Mouse (Mus musculus) heart, postnatal 0 days (tissue): ENCODE measurements around the gene Cnnm2. TPM values are rescaled to one million over a fixed set of nuclear protein-coding genes. Genes with fewer than 3 reads are reported as not detected.

ENCODE experiments used
- ATAC-seq: fragments of 200-750 bp; cut with Nextera tagmentation; 2 replicates; pipeline ENCODE4 v1.8.0; 2017; ENCODE audit warnings: low read depth, moderate number of reproducible peaks, moderate library complexity; ENCODE audit not compliant: insufficient read depth
- DNase-seq: peaks from one replicate; pipeline ENCODE4 v3.0.0-alpha.2; 2016; ENCODE audit warnings: low spot score
- H3K27ac ChIP-seq: fragments of 300-500 bp; sonication (generic); 2 replicates; pipeline ENCODE4 v1.5.1; 2014; ENCODE audit warnings: low read depth, mild to moderate bottlenecking
- H3K27me3 ChIP-seq: fragments of 300-500 bp; sonication (generic); 2 replicates; pipeline ENCODE4 v1.6.1; 2014; ENCODE audit warnings: low read length, mixed read lengths; ENCODE audit not compliant: control insufficient read depth, insufficient read depth
- H3K36me3 ChIP-seq: fragments of 300-500 bp; sonication (generic); replicated peaks from 2 replicates; pipeline ENCODE4 v1.6.1; 2014; ENCODE audit warnings: low read length, mixed read lengths; ENCODE audit not compliant: control insufficient read depth, insufficient read depth
- H3K4me1 ChIP-seq: fragments of 300-500 bp; sonication (generic); 2 replicates; pipeline ENCODE4 v1.6.1; 2014; ENCODE audit warnings: antibody characterized with exemption; ENCODE audit not compliant: control insufficient read depth, insufficient read depth
- H3K4me2 ChIP-seq: fragments of 300-500 bp; sonication (generic); 2 replicates; pipeline ENCODE4 v1.6.1; 2014; ENCODE audit warnings: low read depth, mild to moderate bottlenecking, low read length, moderate library complexity
- H3K4me3 ChIP-seq: fragments of 300-500 bp; sonication (generic); 2 replicates; pipeline ENCODE4 v1.5.1; 2014; ENCODE audit warnings: low read depth, low read length
- H3K9ac ChIP-seq: fragments of 300-500 bp; sonication (generic); replicated peaks from 2 replicates; pipeline ENCODE4 v1.6.1; 2014; ENCODE audit warnings: low read depth, low read length, mixed read lengths
- H3K9me3 ChIP-seq: fragments of 300-500 bp; sonication (generic); replicated peaks from 2 replicates; pipeline ENCODE4 v1.6.1; 2016; ENCODE audit warnings: low read length; ENCODE audit not compliant: control insufficient read depth
- CTCF ChIP-seq: IDR thresholded peaks from 2 replicates; pipeline ENCODE4 v1.5.1; 2016; ENCODE audit warnings: antibody characterized with exemption, control low read depth, low read depth
- EP300 ChIP-seq: IDR thresholded peaks from 2 replicates; pipeline ENCODE4 v1.6.1; 2016; ENCODE audit warnings: antibody characterized with exemption, low read depth
- WGBS: fragments of 180-500 bp; shearing (Covaris S2); extraction: QIAGEN DNeasy Blood & Tissue Kit; methylation state at CpG from one replicate; pipeline ENCODE4 v1.1.7; 2014; 5-methylcytosine and 5-hydroxymethylcytosine counted together
- polyA plus RNA-seq: library from polyadenylated mRNA; unstranded; fragments of >200 nt; fragmentation: Nextera tagmentation; extraction: Ambion mirVana; gene quantifications from 2 replicates; pipeline ENCODE4 v1.2.1, GENCODE M21; 2015
- total RNA-seq: library from RNA; depleted of rRNA; stranded (reverse); fragments of >200 nt; gene quantifications from 2 replicates; pipeline ENCODE4 v1.2.3, GENCODE M21; 2014; ENCODE audit warnings: low replicate concordance

Cnnm2 gene
- total and polyA plus RNA-seq, 2 experiments from 2014 or later: 1.8 to 15.0 TPM

- Histone ChIP-seq H3K4me2 (peak overlapping the region; percentile 81), H3K4me3 (peak overlapping the region; percentile 96), H3K4me1 (peaks cover 19% of the 10 kb centered on the region), H3K27me3 (peaks cover 8% of the 10 kb centered on the region), H3K36me3 (no peaks in the 10 kb centered on the region), H3K9ac (0 out of 2 replicates have a peak overlapping the region, but pooled peaks have one; percentile 18), H3K9me3 (no peaks in the 10 kb centered on the region), H3K27ac (peak overlapping the region; percentile 73)
- DNase-seq (peak; percentile 81), ATAC-seq (peak; percentile 73)
- TF ChIP-seq EP300 (no peak), CTCF (peak; percentile 95)
- 19% methylated on average over 29 of the region's 29 CpGs for WGBS
Measured at GRCm38 (mm10) chr19:46760375-46761160, 828 bp upstream of the Cnnm2 start.

GRCm38 (mm10) chr19:46761971-46762290 lies 535 bp downstream of the Cnnm2 start:
- H3K27ac ChIP-seq: peak overlapping the region; percentile 71

GRCm38 (mm10) chr19:46762291-46762991 lies 1.0 kb downstream of the Cnnm2 start:
- Histone ChIP-seq H3K4me1 (peaks cover 19% of the 10 kb centered on the region), H3K9me3 (no peaks in the 10 kb centered on the region), H3K27me3 (peaks cover 8% of the 10 kb centered on the region), H3K36me3 (no peaks in the 10 kb centered on the region), H3K4me2 (peak overlapping the region; percentile 81), H3K4me3 (peak overlapping the region; percentile 96), H3K9ac (peak overlapping the region; percentile 75), H3K27ac (no peak overlapping the region)
- ATAC-seq: no peak
- no peak for TF ChIP-seq CTCF
- no peak for TF ChIP-seq EP300
- under 1% methylated on average over 46 of the region's 50 CpGs for WGBS
- DNase-seq: no peak

More at GRCm38 (mm10) chr19:46761971-46762290, 535 bp downstream of the Cnnm2 start:
- peaks cover 19% of the 10 kb centered on the region for H3K4me1 ChIP-seq
- no peaks in the 10 kb centered on the region for H3K36me3 ChIP-seq
- H3K4me2 ChIP-seq: peak overlapping the region; percentile 81
- H3K9me3 ChIP-seq: no peaks in the 10 kb centered on the region
- H3K9ac ChIP-seq: peak overlapping the region; percentile 75
- WGBS: under 1% methylated on average over 34 of the region's 36 CpGs
- DNase-seq (no peak), ATAC-seq (no peak)
- H3K27me3 ChIP-seq: peaks cover 8% of the 10 kb centered on the region
- peak overlapping the region; percentile 96 for H3K4me3 ChIP-seq
- TF ChIP-seq EP300: no peak

GRCm38 (mm10) chr19:46762992-46763342 lies 1.6 kb downstream of the Cnnm2 start:
- Histone ChIP-seq H3K4me2 (peak overlapping the region; percentile 81), H3K4me1 (peaks cover 19% of the 10 kb centered on the region), H3K27me3 (peaks cover 8% of the 10 kb centered on the region), H3K36me3 (no peaks in the 10 kb centered on the region), H3K4me3 (peak overlapping the region; percentile 96), H3K9me3 (no peaks in the 10 kb centered on the region), H3K9ac (peak overlapping the region; percentile 75; the same call in 1 of the 2 replicates), H3K27ac (no peak overlapping the region)
- WGBS: 3% methylated on average over 19 of the region's 19 CpGs
- TF ChIP-seq CTCF: no peak
- no peak for TF ChIP-seq EP300
- DNase-seq (no peak), ATAC-seq (no peak)

GRCm38 (mm10) chr19:46763356-46763755 lies 2.0 kb downstream of the Cnnm2 start:
- no peak for DNase-seq
- H3K4me3 ChIP-seq: peak overlapping the region; percentile 96
- 0 out of 2 replicates have a peak overlapping the region, but pooled peaks have one; percentile 75 for H3K9ac ChIP-seq
- ATAC-seq: no peak
- H3K27me3 ChIP-seq: peaks cover 8% of the 10 kb centered on the region
- no peaks in the 10 kb centered on the region for H3K9me3 ChIP-seq
- peak overlapping the region; percentile 81 for H3K4me2 ChIP-seq
- TF ChIP-seq CTCF (no peak), EP300 (no peak)
- H3K4me1 ChIP-seq: peaks cover 19% of the 10 kb centered on the region
- 49% methylated on average over 7 of the region's 7 CpGs for WGBS
- no peak overlapping the region for H3K27ac ChIP-seq
- H3K36me3 ChIP-seq: no peaks in the 10 kb centered on the region
